Mouse (Mus musculus) E14TG2a.4 (cell line): ENCODE data around the gene Bag5.
A peak's percentile ranks its signal among the peaks of the same experiment; 100 is the strongest.
"Not testable (repeated sequence)": the region's sequence is repeated elsewhere in the genome, so short reads cannot be mapped to it uniquely, and the experiment has no call there.

Experiments
- H3K27me3 ChIP-seq: 2 replicates; pipeline ENCODE4 v1.6.1; 2014; ENCODE audit warnings: low read length, control low read depth; ENCODE audit not compliant: insufficient read depth
- H3K36me3 ChIP-seq: 2 replicates; pipeline ENCODE4 v1.6.1; 2014; ENCODE audit warnings: low read length, control low read depth; ENCODE audit not compliant: insufficient read depth
- H3K4me1 ChIP-seq: replicated peaks from 2 replicates; pipeline ENCODE4 v1.6.1; 2014; ENCODE audit warnings: low read depth, low read length, control low read depth
- H3K4me3 ChIP-seq: replicated peaks from 2 replicates; pipeline ENCODE4 v1.5.1; 2014; ENCODE audit warnings: mild to moderate bottlenecking, low read length
- H3K9me3 ChIP-seq: 2 replicates; pipeline ENCODE4 v1.6.1; 2014; ENCODE audit warnings: low read length, control low read depth
- CTCF ChIP-seq: conservative IDR thresholded peaks from 2 replicates; pipeline ENCODE4 v1.5.1; 2014; ENCODE audit warnings: low read length
- NANOG ChIP-seq: IDR thresholded peaks from 2 replicates; pipeline ENCODE4 v1.6.1; 2014; ENCODE audit warnings: borderline replicate concordance, low read length, mixed read lengths
- POU5F1 ChIP-seq: IDR thresholded peaks from 2 replicates; pipeline ENCODE4 v1.6.1; 2014; ENCODE audit warnings: low read length, borderline replicate concordance

Gene Bag5

GRCm38 (mm10) chr12:111726122-111726463 is 13.0 kb upstream of the Bag5 start:
- H3K4me3 ChIP-seq = no peak overlapping the region
- no peaks in the 10 kb centered on the region for H3K9me3 ChIP-seq
- no peaks in the 10 kb centered on the region for H3K27me3 ChIP-seq
- H3K4me1 ChIP-seq = peaks cover 53% of the 10 kb centered on the region
- TF ChIP-seq POU5F1 = no peak
- TF ChIP-seq CTCF = no peak
- TF ChIP-seq NANOG = no peak
- H3K36me3 ChIP-seq = peaks cover 60% of the 10 kb centered on the region

GRCm38 (mm10) chr12:111725338-111726121 is 12.5 kb upstream of the Bag5 start:
- TF ChIP-seq POU5F1 (no peak), NANOG (no peak), CTCF (no peak)
- Histone ChIP-seq H3K36me3 (peaks cover 57% of the 10 kb centered on the region), H3K27me3 (no peaks in the 10 kb centered on the region), H3K9me3 (no peaks in the 10 kb centered on the region), H3K4me3 (no peak overlapping the region), H3K4me1 (peaks cover 53% of the 10 kb centered on the region)

GRCm38 (mm10) chr12:111724638-111725337 is 11.7 kb upstream of the Bag5 start:
- H3K27me3 ChIP-seq = no peaks in the 10 kb centered on the region
- H3K36me3 ChIP-seq = peaks cover 55% of the 10 kb centered on the region
- peaks cover 59% of the 10 kb centered on the region for H3K4me1 ChIP-seq
- H3K4me3 ChIP-seq = no peak overlapping the region
- no peaks in the 10 kb centered on the region for H3K9me3 ChIP-seq
- TF ChIP-seq NANOG = no peak
- TF ChIP-seq POU5F1 = no peak
- no peak for TF ChIP-seq CTCF

DNA sequence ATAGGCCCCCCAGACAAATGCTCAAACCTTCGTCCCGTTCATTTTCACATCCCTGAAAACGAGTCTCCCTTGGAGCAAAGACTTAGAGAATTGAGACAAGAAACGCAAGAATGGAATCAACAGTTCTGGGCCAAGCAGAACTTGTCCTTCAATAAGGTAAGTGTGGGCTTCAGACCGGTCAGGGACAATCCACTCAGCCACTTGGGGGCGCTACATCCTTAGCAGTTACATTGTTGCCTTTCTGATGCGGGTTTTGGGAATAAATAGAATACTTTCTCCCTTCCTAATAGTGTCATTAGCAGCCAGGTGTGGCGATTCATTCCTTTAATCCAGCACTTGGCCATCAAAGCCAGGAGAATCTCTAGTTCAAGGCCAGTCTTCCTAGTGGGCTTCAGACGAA is 9.6 kb upstream of the Bag5 start:
- TF ChIP-seq NANOG = no peak
- peak; percentile 78 for TF ChIP-seq CTCF
- Histone ChIP-seq H3K36me3 (peaks cover 42% of the 10 kb centered on the region), H3K4me3 (no peak overlapping the region), H3K4me1 (peaks cover 63% of the 10 kb centered on the region), H3K9me3 (no peaks in the 10 kb centered on the region), H3K27me3 (no peaks in the 10 kb centered on the region)

- Histone ChIP-seq H3K27me3 (no peaks in the 10 kb centered on the region), H3K4me1 (peaks cover 56% of the 10 kb centered on the region), H3K4me3 (no peak overlapping the region; the same call in 1 of the 2 replicates), H3K36me3 (peaks cover 28% of the 10 kb centered on the region), H3K9me3 (no peaks in the 10 kb centered on the region)
- no peak for TF ChIP-seq CTCF
- no peak for TF ChIP-seq POU5F1
Observed at GRCm38 (mm10) chr12:111720222-111720621, 7.2 kb upstream of the Bag5 start.

DNA sequence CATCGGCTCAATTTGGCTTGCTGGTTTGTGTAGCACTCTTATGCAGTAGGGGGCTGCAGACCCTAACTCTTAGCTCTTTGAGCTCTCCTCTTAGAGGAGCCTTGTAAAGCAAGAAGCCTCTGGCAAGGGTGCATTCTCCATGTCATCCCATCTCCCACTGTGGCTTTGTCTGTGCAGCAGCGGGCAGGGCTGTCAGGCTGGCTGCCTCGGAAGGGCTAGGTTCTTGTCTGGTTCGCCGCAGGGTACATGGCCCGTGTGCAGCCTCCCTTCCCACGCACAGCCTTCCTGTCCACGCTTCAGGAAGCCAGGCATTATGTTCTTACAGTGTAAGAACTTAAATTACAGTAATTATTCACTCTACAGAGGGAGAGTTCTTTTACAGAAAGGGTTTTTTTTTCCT is 5.6 kb upstream of the Bag5 start:
- TF ChIP-seq POU5F1 (no peak), CTCF (no peak), NANOG (no peak)
- peaks cover 22% of the 10 kb centered on the region for H3K36me3 ChIP-seq
- H3K4me3 ChIP-seq = no peak overlapping the region
- H3K4me1 ChIP-seq = peaks cover 59% of the 10 kb centered on the region
- no peaks in the 10 kb centered on the region for H3K9me3 ChIP-seq
- H3K27me3 ChIP-seq = no peaks in the 10 kb centered on the region

DNA sequence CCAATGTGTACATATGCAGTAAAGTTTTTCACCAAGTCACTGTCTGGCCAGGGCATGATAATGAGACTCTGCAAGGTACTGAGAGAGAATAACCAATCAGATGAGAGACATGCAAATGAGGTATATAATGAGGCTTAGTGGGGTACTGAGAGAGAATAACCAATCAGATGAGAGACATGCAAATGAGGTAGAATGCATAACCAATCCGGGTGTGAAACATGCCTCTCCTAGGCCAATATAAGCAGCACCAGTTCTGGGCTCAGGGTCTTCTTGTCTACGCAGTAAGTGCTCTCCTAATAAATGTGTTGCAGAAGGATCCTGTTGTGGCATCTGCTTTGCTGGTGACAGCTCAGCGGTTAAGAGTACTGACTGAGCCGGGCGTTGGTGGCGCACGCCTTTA is 3.4 kb upstream of the Bag5 start:
- H3K4me1 ChIP-seq = peaks cover 68% of the 10 kb centered on the region
- no peaks in the 10 kb centered on the region for H3K9me3 ChIP-seq
- peaks cover 19% of the 10 kb centered on the region for H3K36me3 ChIP-seq
- no peak overlapping the region for H3K4me3 ChIP-seq
- H3K27me3 ChIP-seq = peaks cover 6% of the 10 kb centered on the region
- TF ChIP-seq POU5F1 (no peak), CTCF (no peak), NANOG (no peak)

DNA sequence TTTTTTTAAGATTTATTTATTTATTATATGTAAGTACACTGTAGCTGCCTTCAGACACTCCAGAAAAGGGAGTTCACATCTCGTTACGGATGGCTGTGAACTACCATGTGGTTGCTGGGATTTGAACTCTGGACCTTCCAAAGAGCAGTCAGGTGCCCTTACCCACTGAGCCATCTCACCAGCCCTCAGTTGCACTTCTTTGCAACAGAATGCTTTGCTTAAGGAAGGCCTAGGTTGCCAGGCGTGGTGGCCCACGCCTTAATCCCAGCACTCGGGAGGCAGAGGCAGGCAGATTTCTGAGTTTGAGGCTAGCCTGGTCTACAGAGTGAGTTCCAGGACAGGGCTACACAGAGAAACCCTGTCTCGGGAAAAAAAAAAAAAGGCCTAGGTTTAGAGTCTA is 823 bp upstream of the Bag5 start:
- peaks cover 80% of the 10 kb centered on the region for H3K4me1 ChIP-seq
- not testable (repeated sequence) for H3K9me3 ChIP-seq, H3K27me3 ChIP-seq
- peak overlapping the region; percentile 97 for H3K4me3 ChIP-seq
- H3K36me3 ChIP-seq = peaks cover 39% of the 10 kb centered on the region

DNA sequence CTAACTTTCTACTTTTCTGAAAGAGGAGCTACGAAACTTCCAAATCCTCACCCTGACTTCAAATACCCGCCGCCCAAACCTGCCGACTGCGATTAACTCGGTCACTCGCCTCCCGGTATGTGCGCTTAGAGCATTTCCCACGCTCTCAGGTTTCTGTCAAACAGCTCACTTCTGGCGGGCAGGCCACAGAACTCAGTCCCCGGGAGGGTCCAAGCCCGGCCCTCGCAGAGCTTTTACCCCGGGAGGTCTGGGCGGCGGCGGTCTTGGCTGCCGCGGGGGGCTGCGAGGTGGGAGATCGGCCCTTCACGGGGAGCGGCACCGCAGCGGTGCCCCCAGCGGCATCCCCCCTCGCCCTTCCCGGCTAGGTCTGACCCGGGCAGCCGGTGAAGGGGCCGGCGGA is 581 bp downstream of the Bag5 start:
- peak overlapping the region; percentile 97 for H3K4me3 ChIP-seq
- no peaks in the 10 kb centered on the region for H3K9me3 ChIP-seq
- H3K36me3 ChIP-seq = peaks cover 43% of the 10 kb centered on the region
- TF ChIP-seq POU5F1 (no peak), NANOG (no peak), CTCF (no peak)
- H3K4me1 ChIP-seq = peaks cover 75% of the 10 kb centered on the region
- peaks cover 8% of the 10 kb centered on the region for H3K27me3 ChIP-seq
